Mouse (Mus musculus): Measurements from ENCODE around the gene Samd4b.

DNA sequence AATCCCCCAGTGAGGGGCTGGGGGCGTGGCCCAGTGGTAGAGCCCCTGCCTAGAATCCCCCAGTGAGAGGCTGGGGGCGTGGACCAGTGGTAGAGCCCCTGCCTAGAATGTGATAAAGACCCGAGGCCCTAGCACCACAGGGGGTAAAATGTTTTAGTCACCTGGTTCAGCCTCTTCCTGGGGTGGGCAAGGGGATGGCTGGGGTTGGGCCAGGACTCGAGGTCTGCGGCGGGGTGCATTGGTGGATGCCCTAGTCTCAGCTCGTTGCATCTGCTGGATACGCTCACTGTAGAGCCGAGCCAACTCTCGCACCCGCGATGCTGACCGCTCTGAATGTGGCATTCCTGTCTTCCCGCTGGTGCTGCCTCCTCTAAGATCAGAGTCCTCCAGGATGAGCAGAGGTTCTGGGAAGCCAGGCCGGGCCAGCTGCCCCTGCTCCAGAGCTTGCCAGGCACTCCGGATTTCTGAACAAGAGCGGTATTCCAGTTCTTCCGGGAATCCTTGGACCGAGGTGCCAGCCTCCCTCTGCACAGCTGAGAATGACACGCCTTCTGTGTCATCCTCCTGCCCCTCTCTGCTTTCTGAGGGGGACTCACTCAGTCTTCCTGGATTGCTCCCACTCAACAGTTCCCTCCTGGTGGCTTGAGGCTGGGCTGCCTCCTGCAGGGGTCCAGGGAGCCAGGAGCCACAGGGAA is 236.2 kb downstream of the Samd4b start:
- no peak for TF ChIP-seq CTCF (IDR thresholded peaks at IDR 0.05; ENCODE audit: control insufficient read depth, insufficient read depth, low read length)
- TF ChIP-seq POLR2A (IDR thresholded peaks at IDR 0.05; ENCODE audit: borderline replicate concordance, control insufficient read depth, low read depth, low read length) = no peak

All from bone marrow, adult 2 months (tissue).